21 mouse cellular contexts compared by ENCODE assay signal in the genomic region with DNA sequence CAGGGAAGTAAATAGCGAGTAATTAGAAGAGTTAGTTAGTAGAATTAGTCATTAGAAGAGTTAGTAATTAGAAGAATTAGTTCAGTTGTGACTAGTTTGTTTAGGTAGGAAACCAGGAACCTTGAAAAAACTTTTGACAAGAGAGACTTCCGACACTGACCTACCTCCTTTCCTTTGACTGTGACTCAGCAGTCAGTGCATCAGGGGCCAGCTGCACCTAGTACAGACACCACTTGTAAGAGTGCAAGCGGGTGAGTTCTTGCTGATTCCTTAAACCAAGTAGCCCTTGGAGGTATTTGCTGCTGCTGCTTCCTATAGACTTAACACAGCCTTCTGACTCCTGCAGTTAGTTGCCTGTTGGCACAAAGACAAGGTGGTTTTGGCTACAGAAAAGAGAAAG. TPM values are rescaled to one million over a fixed set of nuclear protein-coding genes. Genes with fewer than 3 reads are reported as not detected.
"Had no signal": no experiment of that assay in that cellular context is flagged by ENCODE, and none has a peak within 500 bp of the region (broad histone marks: within the 10 kb centered on the region; RNA-seq: fewer than 3 reads in every experiment).

No protein-coding gene starts in this region.

- H3K4me2 ChIP-seq: lung, embryonic 15.5 days; midbrain, embryonic 12.5 days; neural tube, embryonic 13.5 days; neural tube, embryonic 15.5 days had no signal

- H3K27ac ChIP-seq: lung, embryonic 15.5 days; midbrain, embryonic 10.5 days; midbrain, embryonic 12.5 days; neural tube, embryonic 13.5 days; neural tube, embryonic 15.5 days had no signal

- H3K27me3 ChIP-seq: lung, embryonic 15.5 days; midbrain, embryonic 12.5 days; neural tube, embryonic 13.5 days; neural tube, embryonic 15.5 days had no signal

- ATAC-seq: lung, postnatal 0 days; midbrain, embryonic 16.5 days had no signal

- H3K4me1 ChIP-seq: lung, embryonic 15.5 days; midbrain, embryonic 12.5 days had no signal

- H3K9ac ChIP-seq: lung, embryonic 15.5 days; midbrain, embryonic 12.5 days; neural tube, embryonic 13.5 days; neural tube, embryonic 15.5 days had no signal

- H3K4me3 ChIP-seq: lung, embryonic 15.5 days; midbrain, embryonic 10.5 days; midbrain, embryonic 12.5 days; myocyte; neural tube, embryonic 13.5 days; neural tube, embryonic 15.5 days had no signal

- DNase-seq: lung, adult 2 months; lung, postnatal 4 days; midbrain, embryonic 14.5 days; retina, postnatal 1 day; right cerebral cortex, adult 18-20 months; right cerebral cortex, postnatal 25 days; right cerebral cortex, postnatal 4 days; spleen, adult 18-20 months; thymus, adult 18-20 months; thymus, postnatal 14 days; thymus, postnatal 36 days had no signal

- H3K9me3 ChIP-seq: lung, embryonic 15.5 days; midbrain, embryonic 10.5 days; midbrain, embryonic 12.5 days; neural tube, embryonic 13.5 days; neural tube, embryonic 15.5 days had no signal

RNA-seq across cellular contexts. Expression of a gene that starts 30.9 kb away (rescaled TPM):
- total RNA-seq: megakaryocyte, adult 5-6 weeks had no signal
- polyA plus RNA-seq: midbrain, embryonic 14.5 days had no signal

RNA-seq across cellular contexts. Expression of a gene that starts 52.6 kb away (rescaled TPM):
- total RNA-seq: megakaryocyte-erythroid progenitor cell, adult 5-6 weeks had no signal
